Mouse (Mus musculus) liver, embryonic 14.5 days (tissue): Measurements from ENCODE around the gene Elovl5. TPM values are rescaled to one million over a fixed set of nuclear protein-coding genes. Genes with fewer than 3 reads are reported as not detected.

Experiments used
- ATAC-seq: fragments of 200-750 bp; cut with Nextera tagmentation; 2 replicates; pipeline ENCODE4 v1.8.0; 2017; ENCODE audit warnings: moderate number of reproducible peaks, mild to moderate bottlenecking, moderate library complexity; ENCODE audit not compliant: insufficient read depth
- DNase-seq, 3 experiments: peaks; one replicate each; pipeline ENCODE4 v3.0.0-alpha.2; 2012 to 2013; ENCODE audit warnings: low read depth in 3 of 3, low spot score in 3 of 3
- H3K27ac ChIP-seq: fragments of 300-500 bp; sonication (generic); 2 replicates; pipeline ENCODE4 v1.5.1; 2014; ENCODE audit warnings: moderate library complexity, mild to moderate bottlenecking, control low read depth, inconsistent platforms
- H3K27me3 ChIP-seq: fragments of 300-500 bp; sonication (generic); 2 replicates; pipeline ENCODE4 v1.6.1; 2014; ENCODE audit warnings: mild to moderate bottlenecking, low read length, moderate library complexity; ENCODE audit not compliant: control insufficient read depth, insufficient read depth
- H3K36me3 ChIP-seq: fragments of 300-500 bp; sonication (generic); replicated peaks from 2 replicates; pipeline ENCODE4 v1.6.1; 2014; ENCODE audit warnings: low read depth; ENCODE audit not compliant: control insufficient read depth, insufficient read depth
- H3K4me1 ChIP-seq, 2 experiments: fragments of 200-500 bp in 1 of 2; fragments of 300-500 bp in 1 of 2; sonication (generic) in 1 of 2; replicated peaks; 2 replicates each; pipeline ENCODE4 v1.6.1; 2012 to 2014; ENCODE audit warnings: antibody characterized with exemption in 1 of 2, inconsistent platforms in 1 of 2, low read length in 1 of 2; ENCODE audit not compliant: control insufficient read depth in 2 of 2, insufficient read depth in 2 of 2
- H3K4me2 ChIP-seq: fragments of 300-500 bp; sonication (generic); 2 replicates; pipeline ENCODE4 v1.6.1; 2014; ENCODE audit warnings: low read depth, mild to moderate bottlenecking, control low read depth, moderate library complexity
- H3K4me3 ChIP-seq, 2 experiments: fragments of 200-500 bp in 1 of 2; fragments of 300-500 bp in 1 of 2; sonication (generic) in 1 of 2; 2 replicates each; pipeline ENCODE4 v1.5.1; 2012 to 2014; ENCODE audit warnings: low read depth in 2 of 2, low read length in 2 of 2, mild to moderate bottlenecking in 2 of 2, control low read depth in 1 of 2, inconsistent platforms in 1 of 2, moderate library complexity in 1 of 2; ENCODE audit not compliant: insufficient read depth in 1 of 2
- H3K9ac ChIP-seq: fragments of 300-500 bp; sonication (generic); replicated peaks from 2 replicates; pipeline ENCODE4 v1.6.1; 2014; ENCODE audit warnings: mild to moderate bottlenecking, control low read depth, moderate library complexity
- H3K9me3 ChIP-seq: fragments of 300-500 bp; sonication (generic); 2 replicates; pipeline ENCODE4 v1.6.1; 2016; ENCODE audit warnings: low read length, mixed read lengths; ENCODE audit not compliant: control insufficient read depth
- CTCF ChIP-seq: IDR thresholded peaks from 2 replicates; pipeline ENCODE4 v1.5.1; 2016; ENCODE audit warnings: antibody characterized with exemption, low read depth, control low read depth
- EP300 ChIP-seq: IDR thresholded peaks from 2 replicates; pipeline ENCODE4 v1.6.1; 2016; ENCODE audit warnings: antibody characterized with exemption, low read depth
- WGBS: fragments of 180-500 bp; shearing (Covaris S2); extraction: QIAGEN DNeasy Blood & Tissue Kit; methylation state at CpG from one replicate; pipeline ENCODE4 v1.1.7; 2014; ENCODE audit not compliant: insufficient replicate concordance; 5-methylcytosine and 5-hydroxymethylcytosine counted together
- polyA plus RNA-seq, 2 experiments: library from polyadenylated mRNA; depleted of rRNA in 1 of 2; stranded (reverse) in 1 of 2; unstranded in 1 of 2; fragments of >200 nt; fragmentation: Nextera tagmentation in 1 of 2; extraction: Ambion mirVana in 1 of 2; gene quantifications; 2 replicates each; pipeline versions ENCODE4 v1.2.1 to v1.2.3; 2012 to 2014

Elovl5 gene
- polyA plus RNA-seq, 2 experiments: 10.5 to 19.3 TPM

- ATAC-seq (peak; percentile 56; the same call in 1 of the 2 replicates), DNase-seq (no peak)
- Histone ChIP-seq H3K4me1 (peaks cover 7 to 13% of the 10 kb centered on the region in 2 experiments), H3K9ac (peak overlapping the region; percentile 32), H3K4me2 (no peak overlapping the region), H3K9me3 (no peaks in the 10 kb centered on the region), H3K36me3 (no peaks in the 10 kb centered on the region; the same call in 1 of the 2 replicates), H3K27me3 (no peaks in the 10 kb centered on the region), H3K27ac (no peak overlapping the region), H3K4me3 (no peak overlapping the region)
- 66% methylated on average over 6 of the region's 6 CpGs for WGBS
- no peak for TF ChIP-seq CTCF
- TF ChIP-seq EP300: peak; percentile 64
Measured at GRCm38 (mm10) chr9:77983521-77983920, 66.4 kb downstream of the Elovl5 start.

GRCm38 (mm10) chr9:77986153-77986795, 69.1 kb downstream of the Elovl5 start:
- H3K9me3 ChIP-seq: no peaks in the 10 kb centered on the region
- 74% methylated on average over 8 of the region's 8 CpGs for whole genome bisulfite sequencing
- ATAC-seq (no peak), DNase-seq (no peak)
- H3K9ac ChIP-seq: no peak overlapping the region
- TF ChIP-seq CTCF (no peak), EP300 (no peak)
- no peak overlapping the region for H3K27ac ChIP-seq
- no peak overlapping the region for H3K4me3 ChIP-seq
- no peaks in the 10 kb centered on the region; the same call in 1 of the 2 replicates for H3K36me3 ChIP-seq
- peaks cover 7 to 13% of the 10 kb centered on the region in 2 experiments for H3K4me1 ChIP-seq
- no peaks in the 10 kb centered on the region for H3K27me3 ChIP-seq
- no peak overlapping the region for H3K4me2 ChIP-seq

DNA sequence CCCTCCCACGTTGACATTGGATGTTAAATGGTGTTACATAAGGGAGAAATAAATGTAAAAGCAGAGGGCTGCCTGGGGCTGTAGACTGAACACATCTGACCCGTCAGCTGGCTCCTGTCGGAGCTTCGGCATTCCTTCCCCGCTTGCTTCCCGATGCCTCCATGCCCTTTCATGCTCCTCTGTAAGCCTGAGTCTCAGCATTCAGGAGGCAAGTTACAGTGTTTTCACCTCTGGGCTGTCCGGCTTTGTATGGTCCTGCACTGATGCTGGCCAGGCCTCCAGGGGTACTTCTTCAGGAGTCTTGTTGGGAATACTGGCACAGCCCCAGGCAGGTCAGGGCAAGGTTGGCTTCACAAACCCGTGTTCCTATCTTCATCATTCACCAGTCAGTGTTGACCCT, 72.5 kb downstream of the Elovl5 start:
- no peak for TF ChIP-seq CTCF
- no peak for TF ChIP-seq EP300
- DNase-seq: no peak
- Histone ChIP-seq H3K27me3 (no peaks in the 10 kb centered on the region), H3K4me2 (no peak overlapping the region), H3K4me3 (no peak overlapping the region), H3K9ac (no peak overlapping the region), H3K36me3 (no peaks in the 10 kb centered on the region), H3K4me1 (peaks cover 24 to 28% of the 10 kb centered on the region in 2 experiments), H3K9me3 (no peaks in the 10 kb centered on the region), H3K27ac (no peak overlapping the region)
- ATAC-seq: no peak
- WGBS: 77% methylated on average over 8 of the region's 8 CpGs

GRCm38 (mm10) chr9:77990278-77990677, 73.1 kb downstream of the Elovl5 start:
- ATAC-seq: no peak

DNA sequence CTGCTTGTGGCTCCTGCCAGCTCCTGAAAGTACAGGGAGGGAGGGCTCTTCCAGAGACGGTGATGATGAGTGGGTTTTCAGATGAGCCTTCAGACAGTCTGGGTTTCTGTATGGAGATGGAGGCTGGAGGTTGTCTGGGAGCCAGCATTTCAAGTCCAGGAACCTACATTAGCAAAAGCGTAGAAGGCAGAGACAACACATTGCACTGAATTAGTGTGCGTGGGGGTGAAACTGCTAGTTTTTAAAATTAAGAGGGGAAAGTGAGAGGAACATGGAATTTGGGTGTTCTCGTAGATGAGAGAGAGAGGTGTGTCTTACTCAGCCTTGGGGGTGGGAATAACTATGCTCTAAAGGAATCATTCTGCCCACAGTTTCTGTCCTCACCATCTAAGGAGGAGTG, 74.5 kb downstream of the Elovl5 start:
- H3K27me3 ChIP-seq: no peaks in the 10 kb centered on the region
- no peaks in the 10 kb centered on the region for H3K36me3 ChIP-seq
- H3K9ac ChIP-seq: no peak overlapping the region
- TF ChIP-seq CTCF (no peak), EP300 (no peak)
- no peak for DNase-seq
- 86% methylated on average over 4 of the region's 4 CpGs for WGBS
- H3K4me1 ChIP-seq: peaks cover 36% of the 10 kb centered on the region in 2 experiments
- H3K27ac ChIP-seq: no peak overlapping the region
- H3K9me3 ChIP-seq: no peaks in the 10 kb centered on the region
- no peak for ATAC-seq
- no peak overlapping the region for H3K4me2 ChIP-seq
- H3K4me3 ChIP-seq: no peak overlapping the region

More at GRCm38 (mm10) chr9:77990278-77990677, 73.1 kb downstream of the Elovl5 start:
- Histone ChIP-seq H3K27ac (no peak overlapping the region), H3K27me3 (no peaks in the 10 kb centered on the region), H3K4me1 (peaks cover 30 to 33% of the 10 kb centered on the region in 2 experiments), H3K9ac (no peak overlapping the region), H3K36me3 (no peaks in the 10 kb centered on the region), H3K4me2 (no peak overlapping the region), H3K9me3 (no peaks in the 10 kb centered on the region), H3K4me3 (no peak overlapping the region)
- 64% methylated on average over 8 of the region's 8 CpGs for WGBS
- TF ChIP-seq EP300 (no peak), CTCF (no peak)
- no peak for DNase-seq
